Mouse (Mus musculus): ENCODE measurements at regions not wholly inside any gene's neighbourhood (a gene's known extent, or its start where the extent isn't known, plus 50 kb on each side); places are given as distances from the start of the nearest gene placed in this dataset.
A peak's percentile ranks its signal among the peaks of the same experiment; 100 is the strongest.

- Histone ChIP-seq H3K4me3 (replicated peaks) (no peak overlapping the region), H3K4me1 (replicated peaks) (no peaks in the 10 kb centered on the region), H3K27ac (no peak overlapping the region), H3K4me2 (replicated peaks) (no peak overlapping the region), H3K27me3 (no peaks in the 10 kb centered on the region), H3K9me3 (no peaks in the 10 kb centered on the region), H3K9ac (replicated peaks) (no peak overlapping the region), H3K36me3 (no peaks in the 10 kb centered on the region)
- WGBS: 74% methylated on average over 1 of the region's 1 CpGs
- no peak for ATAC-seq
Measured at GRCm38 (mm10) chr9:113283244-113283643, 424.8 kb downstream of the Pdcd6ip start.

- no peak for ATAC-seq
- 58% methylated on average over 4 of the region's 4 CpGs for WGBS
- Histone ChIP-seq H3K9me3 (no peaks in the 10 kb centered on the region), H3K9ac (replicated peaks) (no peak overlapping the region), H3K4me1 (replicated peaks) (peaks cover 8% of the 10 kb centered on the region; the same call in 1 of the 2 replicates), H3K36me3 (no peaks in the 10 kb centered on the region), H3K4me2 (replicated peaks) (no peak overlapping the region), H3K4me3 (replicated peaks) (no peak overlapping the region), H3K27ac (no peak overlapping the region), H3K27me3 (no peaks in the 10 kb centered on the region)
Measured at GRCm38 (mm10) chr9:113270595-113270994, 437.5 kb downstream of the Pdcd6ip start.

- Histone ChIP-seq H3K9ac (replicated peaks) (no peak overlapping the region), H3K4me3 (replicated peaks) (no peak overlapping the region), H3K4me2 (replicated peaks) (no peak overlapping the region), H3K36me3 (no peaks in the 10 kb centered on the region), H3K27me3 (no peaks in the 10 kb centered on the region), H3K4me1 (replicated peaks) (peaks cover 8% of the 10 kb centered on the region; the same call in 1 of the 2 replicates), H3K9me3 (no peaks in the 10 kb centered on the region), H3K27ac (peak overlapping the region; percentile 44; the same call in 1 of the 2 replicates)
- 78% methylated on average over 8 of the region's 8 CpGs for WGBS
- peak; percentile 53 for ATAC-seq
Measured at GRCm38 (mm10) chr9:113267696-113268095, 440.4 kb downstream of the Pdcd6ip start.

GRCm38 (mm10) chr9:113263636-113264035 is 444.4 kb downstream of the Pdcd6ip start:
- WGBS: 87% methylated on average over 6 of the region's 6 CpGs
- ATAC-seq: no peak

GRCm38 (mm10) chr9:113260296-113260695 is 447.8 kb downstream of the Pdcd6ip start:
- Histone ChIP-seq H3K9me3 (no peaks in the 10 kb centered on the region), H3K4me3 (replicated peaks) (no peak overlapping the region), H3K27ac (no peak overlapping the region), H3K4me2 (replicated peaks) (no peak overlapping the region), H3K36me3 (no peaks in the 10 kb centered on the region), H3K27me3 (no peaks in the 10 kb centered on the region), H3K4me1 (replicated peaks) (no peaks in the 10 kb centered on the region), H3K9ac (replicated peaks) (no peak overlapping the region)
- 94% methylated on average over 2 of the region's 2 CpGs for WGBS
- ATAC-seq: no peak

More at GRCm38 (mm10) chr9:113263636-113264035, 444.4 kb downstream of the Pdcd6ip start:
- H3K27me3 ChIP-seq: no peaks in the 10 kb centered on the region
- H3K4me3 ChIP-seq (replicated peaks): no peak overlapping the region
- no peaks in the 10 kb centered on the region for H3K36me3 ChIP-seq
- no peak overlapping the region for H3K27ac ChIP-seq
- H3K4me2 ChIP-seq (replicated peaks): no peak overlapping the region
- peaks cover 8% of the 10 kb centered on the region; the same call in 1 of the 2 replicates for H3K4me1 ChIP-seq (replicated peaks)
- no peaks in the 10 kb centered on the region for H3K9me3 ChIP-seq
- H3K9ac ChIP-seq (replicated peaks): no peak overlapping the region

GRCm38 (mm10) chr9:113258556-113258955 is 449.5 kb downstream of the Pdcd6ip start:
- 88% methylated on average over 2 of the region's 2 CpGs for WGBS
- Histone ChIP-seq H3K9ac (replicated peaks) (no peak overlapping the region), H3K27me3 (no peaks in the 10 kb centered on the region), H3K4me1 (replicated peaks) (no peaks in the 10 kb centered on the region), H3K36me3 (no peaks in the 10 kb centered on the region), H3K4me2 (replicated peaks) (no peak overlapping the region), H3K27ac (no peak overlapping the region), H3K4me3 (replicated peaks) (no peak overlapping the region), H3K9me3 (no peaks in the 10 kb centered on the region)
- ATAC-seq: no peak

GRCm38 (mm10) chr9:113248703-113249274 is 459.3 kb downstream of the Pdcd6ip start:
- Histone ChIP-seq H3K9me3 (no peaks in the 10 kb centered on the region), H3K4me3 (replicated peaks) (no peak overlapping the region), H3K27ac (no peak overlapping the region; the same call in 1 of the 2 replicates), H3K27me3 (no peaks in the 10 kb centered on the region), H3K4me2 (replicated peaks) (no peak overlapping the region), H3K9ac (replicated peaks) (no peak overlapping the region), H3K36me3 (no peaks in the 10 kb centered on the region), H3K4me1 (replicated peaks) (peaks cover 4% of the 10 kb centered on the region; the same call in 1 of the 2 replicates)
- WGBS: 42% methylated on average over 12 of the region's 12 CpGs
- ATAC-seq: peak; percentile 56; the same call in 1 of the 2 replicates

- Histone ChIP-seq H3K9me3 (no peaks in the 10 kb centered on the region), H3K27ac (no peak overlapping the region), H3K4me2 (replicated peaks) (no peak overlapping the region), H3K27me3 (no peaks in the 10 kb centered on the region; the same call in 1 of the 2 replicates), H3K4me1 (replicated peaks) (peaks cover 4% of the 10 kb centered on the region; the same call in 1 of the 2 replicates), H3K9ac (replicated peaks) (no peak overlapping the region), H3K36me3 (no peaks in the 10 kb centered on the region), H3K4me3 (replicated peaks) (no peak overlapping the region)
- ATAC-seq: no peak
- 64% methylated on average over 5 of the region's 5 CpGs for WGBS
Measured at GRCm38 (mm10) chr9:113247950-113248349, 460.1 kb downstream of the Pdcd6ip start.

- no peak overlapping the region for H3K27ac ChIP-seq
- H3K4me3 ChIP-seq (replicated peaks): no peak overlapping the region
- no peaks in the 10 kb centered on the region for H3K9me3 ChIP-seq
- no peaks in the 10 kb centered on the region; the same call in 1 of the 2 replicates for H3K27me3 ChIP-seq
- H3K4me2 ChIP-seq (replicated peaks): no peak overlapping the region
- H3K9ac ChIP-seq (replicated peaks): no peak overlapping the region
- no peaks in the 10 kb centered on the region for H3K36me3 ChIP-seq
- H3K4me1 ChIP-seq (replicated peaks): peaks cover 4% of the 10 kb centered on the region; the same call in 1 of the 2 replicates
- no peak for ATAC-seq
- 96% methylated on average over 2 of the region's 2 CpGs for WGBS
Measured at GRCm38 (mm10) chr9:113243870-113244269, 464.2 kb downstream of the Pdcd6ip start.

GRCm38 (mm10) chr9:113233370-113233769 is 474.7 kb downstream of the Pdcd6ip start:
- ATAC-seq: no peak

GRCm38 (mm10) chr9:113229391-113229790 is 478.7 kb downstream of the Pdcd6ip start:
- no peak overlapping the region for H3K9ac ChIP-seq (replicated peaks)
- H3K9me3 ChIP-seq: peaks cover 3% of the 10 kb centered on the region; the same call in 1 of the 2 replicates
- WGBS: 89% methylated on average over 1 of the region's 1 CpGs
- no peak overlapping the region for H3K4me2 ChIP-seq (replicated peaks)
- no peak overlapping the region for H3K27ac ChIP-seq
- H3K36me3 ChIP-seq: no peaks in the 10 kb centered on the region
- H3K27me3 ChIP-seq: no peaks in the 10 kb centered on the region
- H3K4me3 ChIP-seq (replicated peaks): no peak overlapping the region
- H3K4me1 ChIP-seq (replicated peaks): no peaks in the 10 kb centered on the region
- ATAC-seq: no peak

More at GRCm38 (mm10) chr9:113233370-113233769, 474.7 kb downstream of the Pdcd6ip start:
- H3K4me1 ChIP-seq (replicated peaks): no peaks in the 10 kb centered on the region
- H3K36me3 ChIP-seq: no peaks in the 10 kb centered on the region
- no peaks in the 10 kb centered on the region for H3K27me3 ChIP-seq
- no peaks in the 10 kb centered on the region; the same call in 1 of the 2 replicates for H3K9me3 ChIP-seq
- H3K27ac ChIP-seq: no peak overlapping the region
- no peak overlapping the region for H3K4me3 ChIP-seq (replicated peaks)
- H3K9ac ChIP-seq (replicated peaks): no peak overlapping the region
- WGBS: 90% methylated on average over 1 of the region's 1 CpGs
- no peak overlapping the region for H3K4me2 ChIP-seq (replicated peaks)

GRCm38 (mm10) chr9:113213930-113214329 is 494.1 kb downstream of the Pdcd6ip start:
- Histone ChIP-seq H3K27ac (no peak overlapping the region), H3K9ac (replicated peaks) (no peak overlapping the region), H3K36me3 (no peaks in the 10 kb centered on the region), H3K4me3 (replicated peaks) (no peak overlapping the region), H3K4me2 (replicated peaks) (no peak overlapping the region), H3K4me1 (replicated peaks) (peaks cover 5% of the 10 kb centered on the region; the same call in 1 of the 2 replicates), H3K9me3 (no peaks in the 10 kb centered on the region), H3K27me3 (no peaks in the 10 kb centered on the region)
- ATAC-seq: no peak
- WGBS: 80% methylated on average over 5 of the region's 5 CpGs

Measured in midbrain, embryonic 13.5 days (tissue).